Comparison of ENCODE assay signal across 15 mouse cellular contexts in genomic region chr4:57815355-57815754, GRCm38 (mm10).
"Had no signal": no experiment of that assay in that cellular context is flagged by ENCODE, and none has a peak within 500 bp of the region (broad histone marks: within the 10 kb centered on the region; RNA-seq: fewer than 3 reads in every experiment).

No protein-coding gene starts in this region.

- H3K9me3 ChIP-seq: hindbrain, embryonic 15.5 days; limb, embryonic 10.5 days; liver, embryonic 13.5 days; midbrain, embryonic 13.5 days had no signal

- H3K27ac ChIP-seq: hindbrain, embryonic 15.5 days; left cerebral cortex, adult 2 months; limb, embryonic 10.5 days; liver, embryonic 13.5 days; midbrain, embryonic 13.5 days; neural tube, embryonic 12.5 days had no signal

- H3K27me3 ChIP-seq: hindbrain, embryonic 15.5 days; liver, embryonic 13.5 days; midbrain, embryonic 13.5 days; neural tube, embryonic 12.5 days had no signal

- DNase-seq: kidney, adult 18-20 months; kidney, postnatal 4 days; liver, embryonic 13.5 days; lung, embryonic 14.5 days; lung, postnatal 36 days; retina, postnatal 1 day; right cerebral cortex, postnatal 4 days; spleen, adult 18-20 months; thymus, postnatal 4 days had no signal

- ATAC-seq: midbrain, embryonic 13.5 days had no signal

- H3K4me2 ChIP-seq: hindbrain, embryonic 15.5 days; liver, embryonic 13.5 days; lung, embryonic 14.5 days; midbrain, embryonic 13.5 days; neural tube, embryonic 12.5 days had no signal

- H3K4me3 ChIP-seq: hindbrain, embryonic 15.5 days; left cerebral cortex, adult 2 months; limb, embryonic 10.5 days; liver, embryonic 13.5 days; midbrain, embryonic 13.5 days; myocyte; neural tube, embryonic 12.5 days had no signal

- H3K9ac ChIP-seq: hindbrain, embryonic 15.5 days; liver, embryonic 13.5 days; lung, embryonic 14.5 days; midbrain, embryonic 13.5 days; neural tube, embryonic 12.5 days had no signal

- H3K36me3 ChIP-seq: hindbrain, embryonic 15.5 days; liver, embryonic 13.5 days; midbrain, embryonic 13.5 days; neural tube, embryonic 12.5 days had no signal

- H3K4me1 ChIP-seq: hindbrain, embryonic 15.5 days; midbrain, embryonic 13.5 days had no signal
